Mouse (Mus musculus): ENCODE data around the gene Rnf168.
"Not testable (repeated sequence)": the region's sequence is repeated elsewhere in the genome, so short reads cannot be mapped to it uniquely, and the experiment has no call there.

The Rnf168 gene

DNA sequence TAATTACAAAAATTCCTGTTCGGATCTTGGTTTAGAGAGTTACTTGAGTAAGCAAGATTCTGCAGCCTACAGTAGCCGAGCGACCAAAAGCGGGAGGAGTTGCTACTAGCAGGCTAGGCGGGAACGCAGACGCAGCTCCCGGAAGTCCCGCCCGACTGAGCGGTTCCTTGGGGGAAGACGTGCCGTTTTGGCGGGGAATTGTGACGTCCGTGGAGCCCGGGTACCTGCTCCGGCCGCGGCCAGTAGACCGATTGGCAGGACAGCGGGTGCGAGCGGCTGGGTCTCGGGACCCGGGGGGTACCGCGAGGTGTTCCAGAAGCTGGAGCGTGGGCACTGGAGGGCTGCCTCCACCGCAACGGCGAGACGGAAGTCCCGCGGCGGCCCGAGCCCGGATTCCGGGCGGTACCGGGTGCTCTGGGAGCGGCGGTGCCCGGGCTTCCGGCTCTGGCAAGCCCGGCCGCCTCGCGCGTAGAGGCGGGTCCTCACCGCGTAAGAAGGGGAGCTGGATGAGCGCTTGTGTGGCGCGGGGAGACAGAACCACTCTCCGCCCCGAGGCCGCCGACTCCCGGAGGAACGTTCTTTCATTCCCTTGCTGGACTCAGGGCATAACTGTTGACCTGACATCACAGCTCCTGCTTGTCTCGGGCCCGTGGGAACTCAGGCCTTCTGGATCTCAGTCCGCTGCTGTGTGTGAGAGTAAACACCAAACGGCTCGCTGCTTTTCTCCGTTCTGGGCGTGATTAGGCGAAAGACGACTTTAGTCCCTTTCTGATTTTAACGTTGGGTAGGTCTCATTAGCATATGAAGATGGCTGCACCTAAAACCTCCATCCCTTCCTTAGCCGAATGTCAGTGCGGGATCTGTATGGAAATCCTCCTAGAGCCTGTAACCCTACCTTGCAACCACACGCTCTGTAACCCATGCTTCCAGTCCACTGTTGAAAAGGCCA lies at the start of gene Rnf168:
Rnf168 (plus strand) TSS at position 152 of the 949 bp plus-strand sequence.
- DNase-seq, result peak; percentile 94

DNA sequence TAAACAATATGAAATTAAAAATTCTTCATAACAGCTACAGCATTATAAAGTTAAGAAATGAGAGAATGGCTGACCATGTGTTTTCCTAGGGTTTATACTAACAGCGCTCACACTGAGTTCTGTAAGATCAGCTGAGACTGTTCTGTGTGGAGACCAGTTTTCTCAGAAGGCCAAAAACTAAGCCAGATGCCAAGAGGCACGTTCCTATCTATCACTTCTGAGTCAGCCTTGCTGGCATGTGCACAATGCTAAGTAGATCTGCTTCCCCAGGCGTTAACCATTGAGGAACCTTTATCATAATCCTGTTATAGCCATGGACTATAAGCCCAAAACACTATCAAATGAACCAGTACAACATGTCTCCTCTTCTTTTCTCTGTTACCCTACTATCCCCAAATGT lies 45.2 kb upstream of the Rnf168 start:
- DNase-seq, result not testable (repeated sequence)

DNA sequence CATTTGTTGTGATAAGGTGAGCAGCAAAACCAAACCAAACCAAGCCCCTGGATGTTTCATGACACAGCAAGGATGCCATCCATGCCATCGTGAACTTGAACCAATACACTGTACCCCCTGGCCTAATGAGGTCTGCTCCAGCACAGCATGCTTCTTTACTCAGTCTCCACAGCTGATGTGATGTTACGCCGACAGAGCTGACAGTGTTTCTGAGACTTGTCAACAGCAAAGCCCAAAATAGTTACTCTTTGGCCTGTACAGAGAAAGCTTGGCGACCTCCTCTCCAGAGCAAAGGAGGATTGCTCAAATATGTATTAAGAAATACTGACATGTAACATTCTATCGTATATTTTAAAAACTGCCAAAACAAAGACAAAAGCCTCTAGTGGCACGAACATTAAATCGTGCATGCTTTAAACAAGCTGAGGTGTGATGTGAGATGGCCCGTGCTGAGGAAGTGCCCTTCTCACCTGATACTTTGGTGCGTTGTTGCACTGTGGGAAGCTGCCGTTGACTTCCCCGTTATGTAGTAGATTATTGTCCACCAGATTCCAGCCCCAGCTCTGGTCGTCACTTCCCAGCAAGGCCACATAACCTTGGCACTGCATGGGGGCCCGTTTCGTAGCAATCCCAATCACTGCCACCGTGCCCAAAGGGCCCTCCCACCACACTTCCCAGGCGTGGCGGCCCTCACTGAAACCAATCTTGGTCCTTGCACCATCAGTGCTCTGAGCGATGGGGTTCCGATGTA lies 39.2 kb upstream of the Rnf168 start:
- DNase-seq, result no peak

DNA sequence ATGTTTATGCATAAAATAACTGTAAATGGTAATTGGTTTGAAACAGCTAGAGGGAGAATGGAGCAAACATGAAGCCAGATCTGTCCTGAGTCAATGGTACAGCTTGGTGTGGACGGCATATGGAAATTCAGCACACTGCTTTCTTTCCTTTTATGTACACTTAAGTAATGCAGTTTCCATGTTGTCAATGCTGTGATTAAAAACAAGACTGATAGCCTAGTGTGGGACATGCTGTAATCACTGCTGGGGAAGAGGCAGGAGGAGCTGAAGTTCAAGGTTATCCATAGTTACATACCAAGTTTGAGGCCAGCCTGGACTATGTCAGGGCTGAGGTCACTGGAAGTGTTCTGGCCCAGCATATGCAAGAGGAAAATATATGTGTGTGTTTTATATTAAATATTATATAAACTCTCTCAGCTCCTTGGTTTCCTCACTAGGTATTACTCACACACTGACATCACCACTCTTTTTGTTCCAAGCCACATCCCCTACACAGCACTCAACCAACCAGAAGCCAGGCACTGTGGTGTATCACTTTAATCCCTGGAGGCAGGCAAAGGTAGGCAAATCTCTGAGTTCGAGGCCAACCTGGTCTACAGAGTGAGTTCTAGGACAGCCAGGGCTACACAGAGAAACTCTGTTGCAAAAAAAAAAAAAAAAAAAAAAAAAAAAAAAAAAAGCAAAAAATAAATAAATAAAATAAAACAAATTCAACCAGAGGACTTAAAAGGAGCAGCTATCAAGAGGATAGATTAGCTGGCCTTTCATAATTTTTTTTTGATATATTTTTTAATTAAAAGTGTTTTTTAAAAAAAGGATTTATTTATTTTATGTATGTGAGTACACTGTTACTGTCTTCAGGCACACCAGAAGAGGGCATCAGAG lies 37.6 kb upstream of the Rnf168 start:
- DNase-seq, result no peak

DNA sequence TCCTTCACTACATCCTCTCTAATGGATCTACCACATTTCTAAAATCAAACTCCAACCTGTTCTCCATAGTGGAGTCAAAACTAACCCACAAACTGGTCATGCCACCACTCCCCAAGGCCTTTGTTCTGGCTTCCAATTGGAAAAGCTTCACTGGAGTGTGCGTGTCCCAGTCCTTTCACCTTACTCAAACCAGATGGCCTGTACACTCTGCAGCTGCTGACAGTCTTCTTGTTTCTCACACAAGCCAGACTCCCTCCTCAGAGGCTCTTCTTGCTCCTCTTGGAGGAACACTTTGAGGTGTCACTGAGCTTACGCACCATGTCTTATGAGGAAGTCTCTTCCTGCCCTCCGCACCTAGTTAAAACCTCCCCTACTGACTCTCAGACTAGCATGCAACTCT lies 33.4 kb upstream of the Rnf168 start:
- no peak for DNase-seq

DNA sequence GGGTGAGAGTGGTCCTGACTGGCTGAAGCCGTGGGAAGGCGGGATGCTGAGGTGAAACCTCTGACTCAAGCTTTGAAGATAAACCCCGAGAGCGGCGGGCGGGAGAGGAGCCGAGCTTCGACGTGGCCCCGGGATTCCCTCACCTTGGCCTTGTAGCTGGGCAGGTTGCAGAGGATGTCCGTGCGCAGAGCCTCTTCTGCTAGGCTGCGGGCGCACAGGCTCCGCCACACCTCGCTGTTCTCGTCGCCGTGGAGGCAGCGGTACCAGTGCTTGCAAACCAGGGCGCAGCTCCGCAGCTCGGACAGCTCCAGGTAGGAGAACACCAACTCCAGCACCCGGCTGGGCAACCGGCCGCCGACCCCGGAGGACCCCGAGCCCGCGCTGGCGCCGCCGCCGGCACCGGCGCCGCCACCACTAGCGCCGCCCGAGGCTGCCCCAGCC lies 30.9 kb upstream of the Rnf168 start:
- DNase-seq, result peak; percentile 72

DNA sequence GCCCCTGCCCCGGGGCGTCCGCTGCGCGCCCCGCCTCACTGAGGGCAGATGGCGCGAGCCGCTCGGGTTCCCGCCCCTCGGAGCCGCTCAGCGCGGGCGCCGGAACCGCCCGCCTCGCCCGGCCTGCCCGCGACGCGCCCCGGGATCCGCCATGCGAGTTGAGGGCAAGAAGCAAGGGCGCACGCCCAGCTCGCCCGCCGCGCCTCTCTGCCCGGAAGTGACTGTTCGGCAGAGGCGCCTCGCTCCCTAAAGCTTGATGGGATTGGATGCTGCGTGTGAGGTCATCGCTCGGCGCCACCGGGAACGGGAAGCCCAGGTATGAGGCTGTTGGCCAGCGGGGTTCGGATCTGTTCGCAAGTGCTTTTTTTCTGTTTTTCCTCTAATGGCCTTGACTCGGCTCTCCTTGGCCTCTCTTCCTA lies 30.3 kb upstream of the Rnf168 start, which contains the start of the genes Fbxo45 and Wdr53:
Fbxo45 (minus strand) TSS at position 207 of the 419 bp plus-strand sequence.
Wdr53 (plus strand) TSS at position 276 of the 419 bp plus-strand sequence.
- DNase-seq, result peak; percentile 97

DNA sequence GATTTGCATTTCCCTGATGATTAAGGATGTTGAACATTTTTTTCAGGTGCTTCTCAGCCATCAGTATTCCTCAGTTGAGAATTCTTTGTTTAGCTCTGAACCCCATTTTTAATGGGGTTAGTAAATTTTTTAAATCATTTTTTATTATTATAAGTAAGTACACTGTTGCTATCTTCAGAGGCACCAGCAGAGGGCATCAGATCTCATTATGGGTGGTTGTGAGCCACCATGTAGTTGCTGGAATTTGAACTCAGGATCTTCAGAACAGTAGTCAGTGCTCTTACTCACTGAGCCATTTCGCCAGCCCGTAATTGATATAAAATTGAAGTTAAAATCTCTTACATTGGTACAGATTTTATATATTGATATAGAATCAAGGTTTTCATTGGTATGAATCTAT lies 13.0 kb upstream of the Rnf168 start:
- DNase-seq, result peak; percentile 43

DNA sequence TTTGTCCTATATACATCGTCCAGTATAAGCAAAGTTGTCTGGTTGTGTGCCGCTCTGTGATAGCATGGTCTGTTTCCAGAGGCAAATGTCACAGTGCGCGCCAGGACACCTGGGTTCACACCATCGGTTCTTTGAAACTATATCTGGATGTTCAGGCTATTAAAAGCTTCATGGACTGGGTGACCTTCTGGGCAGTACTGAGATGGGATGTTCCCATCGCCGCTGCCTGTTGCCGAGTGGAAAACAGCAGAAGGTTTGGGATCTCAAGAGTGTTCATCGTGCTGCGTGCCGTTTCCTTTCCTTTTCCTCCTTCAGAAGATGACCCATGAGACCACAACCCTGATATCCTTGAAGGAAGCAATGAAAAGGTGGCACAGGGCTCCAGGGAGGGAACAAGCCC lies 6.0 kb upstream of the Rnf168 start, which contains the start of gene Smco1:
Smco1 (plus strand) TSS at position 178 of the 400 bp plus-strand sequence.
- no peak for DNase-seq

DNA sequence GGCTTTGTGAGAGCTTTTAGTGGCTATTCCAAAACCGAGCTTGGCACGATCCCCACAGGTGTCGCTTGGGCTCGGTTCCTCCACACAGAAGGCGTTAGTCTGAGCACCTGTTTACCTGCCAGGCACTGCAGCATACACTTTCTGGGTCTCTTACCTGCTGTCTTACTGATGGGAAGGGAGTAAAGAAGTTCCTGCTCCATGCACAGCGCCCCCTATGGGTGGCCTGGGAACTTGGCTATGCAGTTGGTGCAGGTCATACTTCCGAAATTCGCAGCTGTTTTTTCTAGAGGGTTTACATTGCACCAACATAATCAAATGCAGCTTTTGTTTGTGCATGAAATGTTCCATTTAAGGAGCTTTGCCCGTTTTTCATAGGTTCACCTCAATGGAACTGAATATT lies 3.9 kb upstream of the Rnf168 start:
- DNase-seq, result peak; percentile 41

DNA sequence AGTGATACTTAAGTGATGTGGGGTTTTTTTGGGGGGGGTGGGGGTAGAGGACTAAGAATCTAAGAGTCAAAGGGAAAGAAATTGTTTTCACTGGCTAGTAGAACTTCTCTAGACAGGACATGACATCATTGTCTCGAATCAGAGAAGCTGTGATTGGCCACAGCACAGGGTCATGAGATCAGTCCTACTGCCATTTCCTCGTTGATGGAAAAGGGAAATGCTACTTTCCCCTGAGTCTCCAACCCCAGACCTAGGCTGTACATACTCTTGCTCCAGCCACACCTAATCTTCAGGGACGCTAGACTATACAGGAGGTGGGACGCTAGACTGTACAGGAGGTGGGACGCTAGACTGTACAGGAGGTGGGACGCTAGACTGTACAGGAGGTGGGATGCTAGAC lies 2.2 kb upstream of the Rnf168 start:
- no peak for DNase-seq

DNA sequence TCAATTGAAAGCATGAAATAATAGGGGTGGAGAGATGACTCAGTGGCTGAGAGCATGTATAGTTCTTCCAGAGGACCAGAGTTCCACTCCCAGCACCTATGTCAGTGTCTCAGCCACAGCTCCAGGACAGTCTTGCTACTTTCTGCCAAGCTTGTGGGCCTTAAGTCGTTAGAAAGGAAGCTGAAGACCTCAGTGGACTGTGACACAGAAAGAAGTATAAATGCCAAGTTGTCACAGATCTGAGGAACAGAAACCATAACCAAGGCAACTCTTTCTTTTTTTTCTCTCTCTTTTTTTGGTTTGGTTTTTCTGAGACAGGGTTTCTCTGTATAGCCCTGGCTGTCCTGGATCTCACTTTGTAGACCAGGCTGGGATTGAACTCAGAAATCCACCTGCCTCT lies 1.4 kb upstream of the Rnf168 start:
- DNase-seq, result no peak

DNA sequence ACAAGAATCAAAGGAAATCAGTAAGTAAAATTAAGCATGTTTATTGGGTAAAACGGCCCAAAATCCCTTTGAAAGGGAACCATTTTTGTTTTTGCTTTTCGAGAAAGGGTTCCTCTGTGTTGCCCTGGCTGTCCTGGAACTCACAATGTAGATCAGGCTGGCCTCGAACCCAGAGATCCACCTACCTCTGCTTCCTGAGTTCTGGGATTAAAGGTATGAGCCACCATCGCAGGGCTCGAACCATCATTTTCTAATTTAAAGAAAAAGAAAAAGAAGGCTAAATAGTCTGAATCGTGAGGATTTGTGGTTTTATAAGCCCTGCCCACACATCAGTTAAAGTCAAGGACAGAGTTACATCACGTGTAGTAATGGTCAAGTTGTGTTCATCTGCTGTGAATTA lies 1.1 kb downstream of the Rnf168 start:
- DNase-seq, result peak; percentile 9

DNA sequence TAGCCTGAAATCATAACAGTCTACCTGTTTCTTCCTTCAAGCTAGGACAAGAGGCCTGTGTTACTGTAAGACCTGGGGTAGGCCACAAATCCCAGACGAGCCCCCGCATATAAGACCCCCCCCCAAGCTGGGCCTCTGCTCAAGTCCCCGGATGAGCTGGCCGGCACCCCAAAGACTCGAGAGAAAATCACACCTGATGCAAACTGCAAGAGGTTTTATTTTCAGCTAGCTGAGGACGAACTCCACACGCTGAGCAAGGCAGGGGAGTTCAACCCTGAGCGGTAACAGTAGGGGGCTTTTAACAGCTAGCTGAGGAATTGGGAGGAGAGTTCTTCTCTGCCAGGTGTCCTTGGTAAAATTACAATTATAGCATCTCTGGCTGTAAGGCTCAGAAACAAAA lies 3.0 kb downstream of the Rnf168 start:
- DNase-seq, result no peak

DNA sequence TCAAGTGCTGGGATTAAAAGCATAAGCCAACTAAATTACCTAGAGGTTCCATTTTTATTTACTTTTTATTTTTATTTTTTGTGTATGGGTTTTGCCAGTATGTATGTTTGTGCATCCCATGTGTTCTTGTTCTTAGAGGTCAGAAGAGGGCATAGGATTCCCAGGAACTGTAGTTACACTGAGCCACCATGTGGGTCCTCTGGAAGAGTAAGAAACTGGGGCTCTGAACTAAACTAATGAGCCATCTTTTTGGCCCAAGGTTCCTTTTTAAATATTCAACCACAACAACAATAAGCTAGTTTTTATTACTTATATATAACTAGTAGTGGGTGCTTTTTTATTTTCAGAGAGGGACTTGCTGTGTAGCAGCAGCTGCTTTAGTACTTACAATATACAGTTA lies 5.3 kb downstream of the Rnf168 start:
- no peak for DNase-seq

DNA sequence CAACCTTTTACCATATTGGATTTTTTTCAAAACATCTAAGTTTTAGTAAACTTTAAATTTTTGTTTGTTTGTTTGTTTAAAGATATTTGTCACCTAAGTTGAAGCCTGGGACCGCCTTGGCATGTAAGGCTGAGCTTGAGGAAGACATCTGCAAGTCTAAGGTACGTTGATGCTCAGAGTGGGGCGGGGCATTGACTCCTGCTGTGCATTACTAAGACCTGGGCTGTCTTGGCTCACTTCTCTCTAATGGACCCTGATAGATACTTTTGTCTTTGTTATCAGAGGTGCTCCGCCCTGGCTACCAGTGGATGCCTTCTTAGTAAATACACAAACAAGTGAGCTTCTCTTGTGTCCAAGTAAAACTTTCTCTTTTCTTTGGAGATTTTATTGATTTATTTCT lies 14.6 kb downstream of the Rnf168 start:
- no peak for DNase-seq

DNA sequence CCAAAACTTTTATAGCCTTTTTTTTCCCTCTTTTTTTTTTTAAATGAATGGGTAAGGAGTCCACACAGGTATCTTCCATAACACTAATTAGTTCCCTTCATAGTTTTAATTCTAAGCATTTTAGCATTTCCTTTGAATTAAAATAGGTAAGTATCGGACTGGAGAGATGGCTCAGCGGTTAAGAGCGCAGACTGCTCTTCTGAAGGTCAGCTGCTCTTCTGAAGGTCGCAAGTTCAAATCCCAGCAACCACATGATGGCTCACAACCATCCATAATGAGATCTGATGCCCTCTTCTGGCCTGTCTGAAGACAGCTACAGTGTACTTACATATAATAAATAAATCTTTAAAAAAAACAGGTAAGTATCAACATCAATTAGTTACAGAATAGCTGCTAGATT lies 22.4 kb downstream of the Rnf168 start:
- not testable (repeated sequence) for DNase-seq

DNA sequence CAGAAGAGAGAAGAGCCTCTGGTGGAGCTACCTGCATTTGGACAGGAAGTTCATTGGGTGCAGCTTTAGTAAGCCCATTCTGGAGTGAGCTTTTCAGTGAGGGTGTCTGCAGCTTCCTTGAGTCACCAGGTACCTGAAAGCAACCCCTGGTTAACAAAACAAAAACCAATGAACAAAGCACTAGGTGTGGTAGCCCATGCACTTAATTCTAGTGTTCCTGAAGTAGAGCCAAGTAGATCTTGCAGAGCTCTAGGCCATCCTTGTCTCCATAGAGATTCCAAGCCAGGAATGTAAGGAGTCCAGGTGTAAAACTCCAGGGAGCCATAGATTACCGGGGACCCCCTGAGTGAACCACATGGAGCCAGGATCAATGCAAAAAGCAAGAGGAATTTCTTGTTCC lies 25.8 kb downstream of the Rnf168 start:
- no peak for DNase-seq

DNA sequence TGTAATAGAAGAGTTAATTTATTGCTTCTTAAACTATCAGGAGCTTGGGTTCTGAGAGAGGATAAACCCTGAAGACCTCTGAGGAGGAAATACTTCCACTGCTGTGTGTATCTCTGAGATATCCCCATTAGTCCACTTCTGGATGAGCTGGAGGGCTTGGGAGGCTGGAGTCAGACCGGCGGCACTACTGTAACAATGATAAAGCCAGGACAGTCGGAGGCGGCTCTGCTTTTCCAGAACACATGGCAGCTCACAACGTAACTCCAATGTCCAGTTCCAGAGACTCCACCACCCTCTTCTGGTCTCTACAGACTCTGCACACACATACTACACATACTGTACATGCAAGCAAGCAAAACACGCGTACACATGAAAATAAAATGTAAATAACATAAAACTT lies 26.6 kb downstream of the Rnf168 start:
- DNase-seq, result no peak

DNA sequence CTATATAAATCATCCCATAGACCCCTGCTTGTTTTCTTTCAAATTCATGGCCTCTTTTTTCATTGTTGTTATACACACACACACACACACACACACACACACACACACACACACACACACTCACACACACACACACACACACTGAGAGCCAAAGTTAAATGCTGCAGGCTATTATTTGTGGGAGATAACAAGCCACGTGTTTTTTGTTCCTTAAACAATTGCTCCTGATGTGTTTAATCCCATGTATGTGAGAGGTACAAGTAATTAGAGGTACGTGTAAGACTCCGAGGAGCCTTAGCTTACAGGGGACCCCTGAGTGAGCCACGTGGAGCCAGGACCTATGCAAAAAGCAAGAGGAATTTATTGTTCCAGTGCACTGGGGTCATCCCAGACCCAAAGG lies 34.7 kb downstream of the Rnf168 start:
- DNase-seq, result no peak

DNA sequence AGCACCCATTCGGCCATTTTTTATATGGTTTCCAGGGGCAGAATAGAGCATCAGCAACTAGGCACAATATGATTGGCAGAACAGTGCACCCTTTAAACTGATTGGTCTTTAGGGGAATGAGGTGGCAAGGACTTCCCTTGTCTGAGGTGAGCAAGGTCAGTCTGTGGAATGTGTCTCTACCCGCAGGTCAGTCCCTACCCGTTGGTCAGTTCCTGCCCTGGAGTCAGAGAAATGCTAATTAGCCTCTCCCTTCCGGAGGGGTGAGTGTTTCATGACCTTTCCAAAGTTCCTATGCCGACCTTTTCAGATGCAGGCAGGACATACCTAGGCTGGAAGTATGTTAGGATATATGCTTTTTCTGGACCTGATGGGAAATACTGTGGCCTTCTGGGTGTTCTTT lies 35.1 kb downstream of the Rnf168 start:
- no peak for DNase-seq

DNA sequence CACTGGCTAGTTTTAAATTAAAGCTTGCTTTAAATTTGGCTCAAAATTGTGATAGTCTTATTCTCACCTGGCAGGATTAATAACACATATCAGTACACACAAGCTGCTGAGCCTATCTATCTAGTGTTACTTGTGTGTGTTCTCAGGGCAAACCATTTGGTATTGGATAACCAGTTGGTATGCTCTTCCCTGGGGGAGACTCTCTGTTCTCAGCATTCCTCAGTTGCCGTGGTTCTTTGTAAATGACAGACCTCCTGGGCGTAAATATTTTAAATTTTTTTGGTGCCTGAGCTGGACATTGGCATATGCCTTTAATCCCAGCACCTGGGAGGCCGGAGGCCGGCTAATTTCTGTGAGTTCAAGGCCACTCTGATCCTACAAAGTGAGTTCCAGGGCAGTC lies 35.6 kb downstream of the Rnf168 start:
- DNase-seq, result no peak

DNA sequence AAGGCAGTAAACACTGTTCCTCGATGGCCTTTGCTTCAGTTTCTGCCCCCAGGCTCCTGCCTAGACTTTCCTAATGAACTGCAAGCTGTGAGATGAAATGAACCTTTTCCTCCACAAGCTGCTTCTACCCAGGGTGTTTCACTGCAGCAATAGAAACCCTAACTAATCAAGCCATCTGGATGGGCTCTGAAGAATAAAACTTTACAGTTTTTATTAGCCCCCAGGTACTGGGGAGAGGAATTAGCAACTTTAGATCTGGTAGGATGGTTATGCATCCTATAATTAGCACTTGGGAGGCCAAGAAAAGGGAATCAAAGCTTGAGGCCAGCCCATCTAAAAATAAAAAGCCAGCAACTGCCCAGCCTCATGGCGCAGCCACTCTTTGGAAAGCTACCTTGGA lies 39.3 kb downstream of the Rnf168 start:
- DNase-seq, result no peak
